Mouse (Mus musculus) ES-E14 (cell line): ENCODE results near the gene Scn8a.

Experiments
- HCFC1 ChIP-seq: IDR thresholded peaks from 2 replicates; pipeline ENCODE4 v1.6.1; 2012; ENCODE audit warnings: low read length, inconsistent platforms, borderline replicate concordance; ENCODE audit not compliant: insufficient read depth
- MAFK ChIP-seq: IDR thresholded peaks from 2 replicates; pipeline ENCODE4 v1.6.1; 2014; ENCODE audit warnings: mild to moderate bottlenecking, low read depth, low read length, inconsistent platforms; ENCODE audit not compliant: insufficient read depth
- ZNF384 ChIP-seq: IDR thresholded peaks from 2 replicates; pipeline ENCODE4 v1.6.1; 2012; ENCODE audit warnings: low read depth, low read length, inconsistent platforms

DNA sequence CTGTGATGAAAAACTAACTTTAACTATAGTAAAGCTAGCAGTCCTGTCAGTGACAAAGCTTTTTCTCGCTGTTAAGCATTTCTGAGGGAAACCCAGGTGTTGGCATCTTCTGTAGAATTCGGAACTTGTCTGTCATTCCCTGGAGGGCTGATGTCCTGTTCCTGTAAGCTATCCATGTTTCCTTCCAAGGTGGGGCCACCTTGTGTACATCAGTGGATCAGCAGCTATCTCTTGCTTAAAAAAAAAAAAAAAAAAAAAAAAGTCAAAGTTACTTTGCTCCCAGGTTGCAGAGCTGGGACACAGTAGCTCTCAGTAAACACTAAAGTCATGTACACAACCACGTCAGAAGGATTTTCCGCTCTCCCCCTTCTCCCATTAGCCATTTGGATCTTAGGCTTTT lies 91.9 kb downstream of the Scn8a start:
- TF ChIP-seq MAFK (no peak), ZNF384 (peak; percentile 96), HCFC1 (no peak)
